Mouse (Mus musculus): ENCODE results near the gene Cdk6. TPM values are rescaled to one million over a fixed set of nuclear protein-coding genes. Genes with fewer than 3 reads are reported as not detected.

Cdk6 gene
- polyA plus RNA-seq, 1 experiment from 2014 or later, result 32.5 TPM

GRCm38 (mm10) chr5:3472311-3473156 is 131.2 kb downstream of the Cdk6 start:
- Histone ChIP-seq H3K4me2 (no peak overlapping the region), H3K36me3 (no peaks in the 10 kb centered on the region), H3K9me3 (no peaks in the 10 kb centered on the region), H3K4me3 (replicated peaks) (no peak overlapping the region), H3K9ac (replicated peaks) (no peak overlapping the region), H3K27me3 (no peaks in the 10 kb centered on the region), H3K4me1 (replicated peaks) (peaks cover 3% of the 10 kb centered on the region), H3K27ac (no peak overlapping the region)
- WGBS, result 92% methylated on average over 22 of the region's 22 CpGs
- ATAC-seq (ENCODE audit: insufficient number of reproducible peaks, insufficient read depth, low FRiP score, low TSS enrichment, low read depth), result no peak

- WGBS, result 87% methylated on average over 3 of the region's 3 CpGs
Measured at GRCm38 (mm10) chr5:3477711-3478110, 136.4 kb downstream of the Cdk6 start.

DNA sequence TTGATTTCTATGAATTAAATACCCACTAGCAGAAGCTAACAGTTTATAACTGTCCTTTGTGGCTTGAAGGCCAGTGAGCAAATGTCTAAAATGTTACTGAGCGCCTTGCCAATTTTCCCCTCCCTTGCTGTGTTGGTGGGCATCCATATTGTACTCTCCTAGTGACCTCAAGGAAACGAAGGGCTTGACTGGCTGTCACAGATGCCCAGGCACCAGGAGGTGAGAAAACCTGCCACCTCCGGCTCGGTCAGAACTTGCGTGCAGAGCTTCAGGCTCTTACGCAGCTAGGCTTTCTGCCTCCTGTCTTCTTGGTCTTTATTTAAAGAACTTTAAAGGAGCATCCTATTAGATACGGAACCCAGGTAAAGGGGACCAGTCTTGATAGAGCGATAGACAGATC is 136.9 kb downstream of the Cdk6 start:
- H3K9ac ChIP-seq (replicated peaks), result no peak overlapping the region
- no peaks in the 10 kb centered on the region; the same call in 1 of the 2 replicates for H3K4me1 ChIP-seq (replicated peaks)
- no peaks in the 10 kb centered on the region for H3K9me3 ChIP-seq
- WGBS, result 94% methylated on average over 8 of the region's 8 CpGs
- ATAC-seq (ENCODE audit: insufficient number of reproducible peaks, insufficient read depth, low FRiP score, low TSS enrichment, low read depth), result no peak
- H3K27ac ChIP-seq, result no peak overlapping the region
- no peak overlapping the region for H3K4me3 ChIP-seq (replicated peaks)
- no peaks in the 10 kb centered on the region for H3K36me3 ChIP-seq
- no peak overlapping the region for H3K4me2 ChIP-seq
- H3K27me3 ChIP-seq, result no peaks in the 10 kb centered on the region

More at GRCm38 (mm10) chr5:3477711-3478110, 136.4 kb downstream of the Cdk6 start:
- Histone ChIP-seq H3K9me3 (no peaks in the 10 kb centered on the region), H3K27ac (no peak overlapping the region), H3K27me3 (no peaks in the 10 kb centered on the region), H3K4me3 (replicated peaks) (no peak overlapping the region), H3K9ac (replicated peaks) (no peak overlapping the region), H3K4me1 (replicated peaks) (peaks cover 3% of the 10 kb centered on the region), H3K36me3 (no peaks in the 10 kb centered on the region), H3K4me2 (no peak overlapping the region)
- no peak for ATAC-seq (ENCODE audit: insufficient number of reproducible peaks, insufficient read depth, low FRiP score, low TSS enrichment, low read depth)

DNA sequence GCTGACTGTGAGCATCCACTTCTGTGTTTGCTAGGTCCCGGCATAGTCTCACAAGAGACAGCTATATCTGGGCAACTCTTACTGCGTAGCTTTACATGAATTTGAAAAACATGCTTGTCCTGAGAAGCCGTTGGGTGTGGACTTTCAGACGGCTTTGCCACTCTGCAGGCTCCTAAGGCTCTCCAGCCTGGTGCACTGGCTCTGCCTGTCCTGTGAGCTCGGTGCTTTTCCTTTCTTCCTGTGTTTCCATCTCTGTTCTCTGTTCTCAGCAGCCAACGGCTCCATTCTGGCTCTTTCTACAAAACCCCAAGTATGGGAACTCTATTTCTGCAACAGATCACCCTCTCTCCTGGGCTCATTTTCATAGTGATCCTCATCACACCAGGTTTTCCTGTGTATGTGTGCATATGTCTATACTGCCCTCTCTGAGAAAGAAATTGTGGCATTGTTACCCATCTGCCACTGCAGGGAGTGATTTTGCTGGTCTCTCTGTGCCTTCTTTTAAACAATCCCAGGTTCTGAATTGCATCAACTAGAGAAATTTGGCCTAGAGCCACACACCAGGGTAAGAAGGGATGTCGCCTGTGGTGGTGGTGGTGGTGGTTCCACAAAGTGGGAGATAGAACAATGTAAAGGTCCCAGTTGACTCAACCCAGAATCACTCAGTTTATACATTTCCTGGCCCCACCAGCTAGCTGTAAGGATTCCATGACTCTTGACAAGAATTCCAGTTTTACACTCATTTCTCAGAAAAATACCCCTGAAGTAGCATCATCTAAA is 137.9 kb downstream of the Cdk6 start:
- ATAC-seq (ENCODE audit: insufficient number of reproducible peaks, insufficient read depth, low FRiP score, low TSS enrichment, low read depth), result no peak
- H3K36me3 ChIP-seq, result no peaks in the 10 kb centered on the region
- 93% methylated on average over 7 of the region's 7 CpGs for WGBS
- H3K4me3 ChIP-seq (replicated peaks), result no peak overlapping the region
- H3K27ac ChIP-seq, result no peak overlapping the region
- no peak overlapping the region for H3K4me2 ChIP-seq
- no peaks in the 10 kb centered on the region for H3K4me1 ChIP-seq (replicated peaks)
- H3K27me3 ChIP-seq, result no peaks in the 10 kb centered on the region
- H3K9me3 ChIP-seq, result no peaks in the 10 kb centered on the region
- no peak overlapping the region for H3K9ac ChIP-seq (replicated peaks)

GRCm38 (mm10) chr5:3480637-3481395 is 139.5 kb downstream of the Cdk6 start:
- H3K36me3 ChIP-seq, result no peaks in the 10 kb centered on the region
- H3K9ac ChIP-seq (replicated peaks), result no peak overlapping the region
- H3K9me3 ChIP-seq, result no peaks in the 10 kb centered on the region
- H3K4me1 ChIP-seq (replicated peaks), result no peaks in the 10 kb centered on the region
- H3K27ac ChIP-seq, result no peak overlapping the region
- no peak overlapping the region for H3K4me2 ChIP-seq
- no peak for ATAC-seq (ENCODE audit: insufficient number of reproducible peaks, insufficient read depth, low FRiP score, low TSS enrichment, low read depth)
- WGBS, result 91% methylated on average over 9 of the region's 9 CpGs
- no peaks in the 10 kb centered on the region for H3K27me3 ChIP-seq
- no peak overlapping the region for H3K4me3 ChIP-seq (replicated peaks)

DNA sequence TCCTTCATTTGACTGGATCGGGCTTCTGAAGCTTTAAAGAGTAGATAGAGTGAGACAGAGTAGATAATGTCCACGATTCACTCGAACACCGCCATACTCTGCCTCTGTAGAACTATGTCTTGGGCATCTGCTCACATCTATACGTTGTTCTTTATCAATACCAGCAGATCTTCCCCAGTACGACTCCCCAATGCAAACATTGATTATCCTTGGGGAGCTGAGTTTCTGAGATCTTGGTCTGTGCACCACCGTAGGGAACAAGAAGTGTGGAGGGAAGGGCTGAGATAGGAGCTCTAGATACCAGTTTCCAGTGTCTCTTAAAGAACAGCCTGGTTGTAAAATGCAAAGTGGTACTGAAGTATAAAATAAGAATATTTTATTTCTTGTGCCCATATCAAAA is 141.2 kb downstream of the Cdk6 start:
- H3K9me3 ChIP-seq, result no peaks in the 10 kb centered on the region
- no peak overlapping the region for H3K4me3 ChIP-seq (replicated peaks)
- 89% methylated on average over 7 of the region's 7 CpGs for WGBS
- H3K4me2 ChIP-seq, result no peak overlapping the region
- no peak overlapping the region for H3K27ac ChIP-seq
- no peak for ATAC-seq (ENCODE audit: insufficient number of reproducible peaks, insufficient read depth, low FRiP score, low TSS enrichment, low read depth)
- H3K9ac ChIP-seq (replicated peaks), result no peak overlapping the region
- H3K36me3 ChIP-seq, result no peaks in the 10 kb centered on the region
- H3K27me3 ChIP-seq, result no peaks in the 10 kb centered on the region
- peaks cover 9% of the 10 kb centered on the region for H3K4me1 ChIP-seq (replicated peaks)

GRCm38 (mm10) chr5:3483054-3483722 is 141.9 kb downstream of the Cdk6 start:
- H3K9ac ChIP-seq (replicated peaks), result no peak overlapping the region
- no peak overlapping the region for H3K4me3 ChIP-seq (replicated peaks)
- H3K27me3 ChIP-seq, result no peaks in the 10 kb centered on the region
- H3K27ac ChIP-seq, result no peak overlapping the region
- no peaks in the 10 kb centered on the region for H3K9me3 ChIP-seq
- H3K36me3 ChIP-seq, result no peaks in the 10 kb centered on the region
- no peak overlapping the region for H3K4me2 ChIP-seq
- ATAC-seq (ENCODE audit: insufficient number of reproducible peaks, insufficient read depth, low FRiP score, low TSS enrichment, low read depth), result no peak
- peaks cover 10% of the 10 kb centered on the region for H3K4me1 ChIP-seq (replicated peaks)
- 95% methylated on average over 5 of the region's 5 CpGs for WGBS

GRCm38 (mm10) chr5:3486579-3487282 is 145.4 kb downstream of the Cdk6 start:
- no peak overlapping the region for H3K9ac ChIP-seq (replicated peaks)
- 0 out of 2 replicates have a peak, but pooled peaks cover 5% of the 10 kb centered on the region for H3K9me3 ChIP-seq
- no peak for ATAC-seq (ENCODE audit: insufficient number of reproducible peaks, insufficient read depth, low FRiP score, low TSS enrichment, low read depth)
- 27% methylated on average over 7 of the region's 7 CpGs for WGBS
- H3K27ac ChIP-seq, result no peak overlapping the region; the same call in 1 of the 2 replicates
- no peak overlapping the region for H3K4me2 ChIP-seq
- H3K4me1 ChIP-seq (replicated peaks), result peaks cover 22% of the 10 kb centered on the region
- no peaks in the 10 kb centered on the region for H3K36me3 ChIP-seq
- no peak overlapping the region for H3K4me3 ChIP-seq (replicated peaks)
- no peaks in the 10 kb centered on the region for H3K27me3 ChIP-seq

DNA sequence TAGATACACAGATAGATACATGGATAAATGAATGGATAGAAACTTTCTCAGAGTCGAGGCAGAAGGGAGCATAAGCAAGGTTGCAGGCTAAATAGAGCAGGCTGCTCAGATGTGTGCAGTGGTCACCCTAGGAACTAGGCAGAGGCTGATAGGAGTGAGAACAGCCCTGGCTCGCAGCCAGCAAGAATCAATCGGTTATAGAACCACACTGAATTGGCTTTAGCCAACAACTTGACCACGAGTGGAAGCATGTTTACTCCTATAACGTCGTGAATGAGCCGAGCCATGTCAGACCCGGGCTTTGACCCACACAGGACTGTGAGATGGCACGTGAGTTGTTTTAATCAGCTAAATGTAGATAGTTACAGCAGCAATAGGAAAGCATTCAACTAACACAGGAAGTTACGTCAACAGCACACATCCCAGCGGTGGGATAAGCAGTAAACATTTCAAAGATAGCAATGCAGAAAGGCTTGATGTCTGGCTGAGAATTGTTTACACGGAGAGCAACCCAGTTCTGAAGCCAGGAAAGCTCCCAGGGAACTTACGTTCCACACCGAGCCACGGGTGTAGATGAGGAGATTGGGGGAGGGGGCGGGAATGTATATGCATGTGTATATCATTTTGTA is 147.0 kb downstream of the Cdk6 start:
- no peak overlapping the region for H3K4me2 ChIP-seq
- no peaks in the 10 kb centered on the region; the same call in 1 of the 2 replicates for H3K36me3 ChIP-seq
- H3K27me3 ChIP-seq, result no peaks in the 10 kb centered on the region
- no peak overlapping the region for H3K27ac ChIP-seq
- H3K4me1 ChIP-seq (replicated peaks), result peaks cover 23% of the 10 kb centered on the region
- 83% methylated on average over 16 of the region's 16 CpGs for WGBS
- no peak overlapping the region for H3K9ac ChIP-seq (replicated peaks)
- ATAC-seq (ENCODE audit: insufficient number of reproducible peaks, insufficient read depth, low FRiP score, low TSS enrichment, low read depth), result no peak
- no peak overlapping the region for H3K4me3 ChIP-seq (replicated peaks)
- 0 out of 2 replicates have a peak, but pooled peaks cover 5% of the 10 kb centered on the region for H3K9me3 ChIP-seq

GRCm38 (mm10) chr5:3490358-3490757 is 149.1 kb downstream of the Cdk6 start:
- Histone ChIP-seq H3K27ac (no peak overlapping the region), H3K4me1 (replicated peaks) (peaks cover 23% of the 10 kb centered on the region), H3K4me3 (replicated peaks) (no peak overlapping the region), H3K4me2 (no peak overlapping the region), H3K9me3 (0 out of 2 replicates have a peak, but pooled peaks cover 5% of the 10 kb centered on the region), H3K27me3 (no peaks in the 10 kb centered on the region), H3K9ac (replicated peaks) (no peak overlapping the region), H3K36me3 (no peaks in the 10 kb centered on the region; the same call in 1 of the 2 replicates)
- 91% methylated on average over 3 of the region's 3 CpGs for WGBS
- no peak for ATAC-seq (ENCODE audit: insufficient number of reproducible peaks, insufficient read depth, low FRiP score, low TSS enrichment, low read depth)
